Mouse (Mus musculus): ENCODE data around the gene Rpl23a.
"Not testable (repeated sequence)": the region's sequence is repeated elsewhere in the genome, so short reads cannot be mapped to it uniquely, and the experiment has no call there.

The Rpl23a gene

DNA sequence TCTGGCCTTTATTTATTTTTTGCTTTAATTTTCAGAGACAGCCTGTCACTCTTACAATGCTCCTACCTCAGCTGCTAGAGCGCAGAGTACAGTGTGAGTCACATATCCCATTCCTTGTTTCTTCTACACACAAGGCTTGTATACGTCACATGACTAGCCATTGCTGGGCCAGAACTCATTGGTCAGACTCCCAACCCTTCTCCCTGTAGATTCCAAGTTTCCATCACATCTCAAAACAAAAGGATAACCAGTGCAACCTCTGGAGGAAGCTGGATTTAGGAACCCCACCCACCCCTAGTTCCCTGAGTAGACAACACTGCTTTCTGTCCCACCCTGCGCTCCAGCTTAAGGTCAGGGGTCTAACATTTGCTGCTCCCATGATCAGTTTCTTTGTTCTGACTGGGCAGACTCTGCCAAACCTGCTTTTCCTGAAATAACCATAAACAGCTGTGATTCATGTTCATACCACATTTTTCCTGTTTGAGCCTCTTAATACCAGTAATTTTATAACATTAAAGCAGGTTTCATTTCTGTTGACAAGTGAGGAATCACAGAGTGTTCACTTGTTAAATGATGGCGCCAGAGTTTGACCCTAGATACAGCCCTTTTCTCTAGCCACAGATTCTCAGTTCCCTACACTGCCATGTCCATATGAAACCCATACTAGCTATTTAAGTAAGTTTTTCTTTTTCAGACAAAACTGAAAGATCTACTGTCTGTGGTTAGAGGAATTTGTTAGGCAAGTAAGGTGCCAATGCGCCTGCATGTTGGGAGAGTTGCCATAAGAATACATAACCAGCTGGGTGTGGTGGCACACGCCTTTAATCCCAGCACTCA is 36.5 kb downstream of the Rpl23a start:
- no peak for DNase-seq (ENCODE audit: low spot score)

DNA sequence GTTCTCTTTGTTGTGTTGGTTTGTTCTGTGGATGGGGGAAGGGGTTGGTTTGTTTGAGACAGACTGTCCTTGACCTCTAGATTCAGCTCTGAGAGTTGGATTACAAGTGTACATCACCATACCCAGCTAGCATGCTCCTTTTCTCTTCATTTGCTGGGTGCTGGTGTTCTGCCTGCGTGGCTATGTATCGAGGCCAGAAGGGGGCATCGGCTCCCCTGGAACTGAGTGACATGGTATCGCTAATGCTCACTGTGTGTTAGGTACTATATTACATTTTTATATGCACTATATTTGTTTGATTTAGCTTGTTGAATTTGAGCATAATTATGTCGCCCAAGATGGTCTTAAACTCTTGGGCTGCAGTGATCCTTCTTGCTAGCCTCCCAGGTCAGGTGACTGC is 37.2 kb downstream of the Rpl23a start:
- no peak for DNase-seq (ENCODE audit: low spot score)

DNA sequence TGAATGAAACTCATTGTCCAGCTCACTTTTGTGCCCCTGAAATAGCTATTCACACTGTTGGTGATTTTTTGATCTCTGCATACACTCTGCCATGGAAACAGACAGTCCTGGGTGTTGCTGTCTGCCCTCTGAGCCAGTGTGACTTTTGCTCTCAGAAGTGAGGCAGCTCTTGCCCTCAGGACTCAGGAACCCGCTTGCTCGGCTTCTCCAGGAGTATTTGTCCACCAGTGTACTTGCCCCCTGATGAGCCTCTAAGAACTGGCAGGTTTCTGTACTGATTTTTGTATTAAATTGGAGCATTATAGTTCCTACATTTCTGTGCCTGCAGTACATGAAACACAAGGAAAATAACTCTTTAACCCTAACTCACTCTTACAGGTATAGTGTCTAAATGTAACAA is 39.9 kb downstream of the Rpl23a start:
- DNase-seq (ENCODE audit: low spot score), result no peak

DNA sequence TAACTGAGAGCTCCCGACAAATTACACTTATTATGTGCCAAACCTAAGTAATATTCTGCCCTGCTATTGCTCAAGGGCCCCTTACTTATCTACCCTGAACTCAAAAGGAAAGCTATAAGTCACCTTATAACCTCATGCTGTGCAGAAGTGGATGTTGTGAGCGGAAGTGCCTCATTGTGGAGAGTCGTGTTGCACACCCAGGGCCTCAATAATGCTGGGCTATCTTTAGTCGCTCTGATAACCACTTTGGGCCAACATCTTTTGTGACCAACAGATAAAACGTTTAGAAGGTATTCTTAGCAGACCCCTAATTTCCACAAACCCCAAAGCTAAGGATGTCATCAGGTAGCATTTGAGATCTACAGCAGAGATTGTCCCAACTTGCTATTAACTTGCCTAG is 42.7 kb downstream of the Rpl23a start:
- no peak for DNase-seq (ENCODE audit: low spot score)

DNA sequence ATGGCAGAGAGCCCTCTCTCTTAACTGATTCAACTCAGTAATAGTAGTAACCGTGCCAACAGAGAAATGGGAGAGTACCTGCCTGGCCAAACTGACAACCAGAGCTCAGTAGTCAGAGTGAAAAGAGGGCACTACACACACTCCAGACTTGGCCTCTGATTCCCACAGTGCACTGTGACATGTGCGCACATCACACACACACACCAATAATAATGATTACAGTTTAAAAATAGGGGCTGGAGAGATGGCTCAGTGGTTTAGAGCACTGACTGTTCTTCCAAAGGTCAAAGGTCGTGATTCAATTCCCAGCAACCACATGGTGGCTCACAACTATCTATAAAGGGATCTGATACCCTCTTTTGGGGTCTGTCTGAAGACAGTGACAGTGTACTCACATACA is 45.4 kb downstream of the Rpl23a start:
- no peak for DNase-seq (ENCODE audit: low spot score)

DNA sequence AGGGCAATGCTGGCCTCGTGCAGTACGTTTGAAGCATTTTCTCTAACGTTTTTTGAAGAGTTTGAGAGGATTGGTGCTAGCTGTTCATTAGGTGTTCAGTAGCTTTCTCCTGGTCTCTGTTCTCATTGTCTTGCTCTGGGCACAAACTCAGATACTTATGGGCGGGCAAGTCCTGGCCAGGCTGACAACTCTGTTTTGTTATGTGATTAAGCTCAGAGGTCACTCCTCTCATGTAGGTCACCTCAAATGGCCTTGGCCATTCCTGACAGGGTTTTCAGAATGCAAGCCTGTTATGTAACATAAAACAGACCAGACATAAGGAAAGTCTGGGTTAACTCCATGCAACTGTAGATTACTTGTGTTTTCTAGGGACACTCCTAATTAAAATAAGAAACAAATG is 45.8 kb downstream of the Rpl23a start:
- DNase-seq (ENCODE audit: low spot score), result no peak

DNA sequence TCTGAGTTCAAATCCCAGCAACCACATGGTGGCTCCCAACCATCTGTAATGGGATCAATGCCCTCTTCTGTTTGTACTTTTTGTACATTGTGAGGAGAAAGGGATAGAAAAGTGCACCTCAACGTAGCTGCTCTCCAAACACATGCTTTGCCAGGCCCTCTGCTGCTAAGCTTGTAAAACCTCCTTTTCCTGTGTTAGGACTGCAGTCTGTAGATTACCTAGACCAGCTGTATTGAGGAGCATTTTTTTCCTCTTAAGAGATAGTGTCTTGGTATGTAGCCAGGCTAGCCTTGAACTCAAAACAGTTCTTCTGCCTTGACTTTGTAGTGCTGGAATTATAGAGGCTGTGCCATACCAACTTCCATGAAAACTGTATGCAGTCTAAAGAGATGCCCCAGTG is 47.3 kb downstream of the Rpl23a start:
- DNase-seq (ENCODE audit: low spot score), result no peak

DNA sequence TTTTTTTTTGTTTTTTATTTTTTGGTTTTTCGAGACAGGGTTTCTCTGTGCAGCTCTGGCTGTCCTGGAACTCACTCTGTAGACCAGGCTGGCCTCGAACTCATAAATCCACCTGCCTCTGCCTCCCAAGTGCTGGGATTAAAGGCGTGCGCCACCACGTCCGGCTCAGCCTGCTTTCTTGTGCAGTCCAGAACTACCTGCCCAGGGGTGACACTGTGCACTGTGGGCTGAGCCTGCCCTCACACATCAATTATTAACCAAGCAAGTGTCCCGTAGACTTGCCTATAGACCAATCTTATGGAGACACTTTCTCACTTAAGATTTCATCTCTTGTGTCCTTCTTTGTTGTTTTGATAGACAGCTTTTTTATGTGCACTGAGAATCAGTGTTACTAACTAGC is 48.1 kb downstream of the Rpl23a start:
- DNase-seq (ENCODE audit: low spot score), result not testable (repeated sequence)

DNA sequence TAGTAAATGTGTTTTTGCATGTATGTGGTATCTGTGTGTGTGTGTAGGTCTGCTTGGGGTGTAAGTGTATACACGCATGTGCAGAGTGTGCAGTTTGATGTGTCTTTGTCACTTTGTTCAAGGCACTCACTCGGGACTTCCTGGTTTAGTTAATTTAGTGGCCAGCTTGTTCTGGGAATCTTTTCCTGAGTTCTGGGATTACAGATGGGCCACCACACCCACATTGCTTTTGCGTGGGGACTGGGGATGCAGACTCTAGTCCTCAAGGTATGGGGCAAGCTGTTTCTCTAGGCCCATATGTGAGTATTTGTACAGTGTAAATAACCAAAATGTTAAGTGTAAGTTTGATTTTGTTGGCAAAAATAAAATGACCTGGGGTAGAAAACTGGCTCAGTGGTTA is 49.0 kb downstream of the Rpl23a start:
- DNase-seq (ENCODE audit: low spot score), result no peak

DNA sequence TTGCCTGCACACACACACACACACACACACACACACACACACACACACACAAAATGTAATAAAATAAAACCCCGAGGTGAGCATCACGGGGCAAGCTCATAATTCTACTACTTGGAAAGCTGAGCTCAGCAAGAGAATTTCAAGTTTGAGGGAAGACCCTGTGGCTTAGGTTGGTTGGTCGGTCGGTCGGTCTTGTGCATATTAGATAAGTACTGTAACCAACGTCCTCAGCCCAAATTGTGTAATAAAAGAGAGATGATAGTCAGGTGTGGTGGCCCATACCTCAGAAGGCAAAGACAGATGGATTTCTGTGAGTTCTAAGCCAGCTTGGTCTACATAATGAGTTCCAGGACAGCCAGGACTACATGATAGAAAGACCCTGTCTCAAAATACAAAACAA is 49.5 kb downstream of the Rpl23a start:
- DNase-seq (ENCODE audit: low spot score), result no peak

Data from urinary bladder, postnatal 10 days (tissue).